Mouse (Mus musculus): ENCODE data around the gene Slc25a35. TPM values are rescaled to one million over a fixed set of nuclear protein-coding genes. Genes with fewer than 3 reads are reported as not detected.
"Not testable (repeated sequence)": the region's sequence is repeated elsewhere in the genome, so short reads cannot be mapped to it uniquely, and the experiment has no call there.

Gene Slc25a35
- polyA plus RNA-seq, 1 experiment, result not detected

DNA sequence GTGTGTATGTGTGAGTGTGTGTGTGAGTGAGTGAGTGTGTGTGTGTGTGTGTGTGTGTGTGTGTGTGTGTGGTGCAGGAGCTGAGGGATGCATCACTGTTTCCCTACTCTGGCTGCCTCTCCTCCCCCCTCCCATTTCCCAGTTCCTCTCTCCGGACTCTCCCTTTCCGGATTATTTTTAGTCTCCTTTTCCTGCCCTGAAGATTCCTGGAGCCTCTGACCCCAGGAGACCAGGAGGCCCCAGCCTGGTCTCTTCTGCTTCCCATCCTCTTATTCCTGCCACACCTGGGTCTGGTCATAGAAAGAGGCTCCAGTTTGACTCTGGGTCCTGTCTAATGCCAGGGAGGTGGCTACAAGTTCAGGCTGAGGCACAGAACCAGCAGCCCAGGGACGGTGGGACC, 11.8 kb upstream of the Slc25a35 start:
- no peak for TF ChIP-seq GATA1 (IDR thresholded peaks at IDR 0.05; ENCODE audit: low read length)
- TF ChIP-seq TAL1 (IDR thresholded peaks at IDR 0.05; ENCODE audit: low read length), result no peak
- H3K27me3 ChIP-seq (ENCODE audit: control insufficient read depth), result peaks cover 66% of the 10 kb centered on the region
- H3K4me3 ChIP-seq (replicated peaks), result no peak overlapping the region
- peaks cover 1% of the 10 kb centered on the region; the same call in 1 of the 2 replicates for H3K4me1 ChIP-seq (ENCODE audit: control insufficient read depth)
- H3K36me3 ChIP-seq (ENCODE audit: control insufficient read depth), result no peaks in the 10 kb centered on the region
- peaks cover 5% of the 10 kb centered on the region; the same call in 1 of the 2 replicates for H3K9me3 ChIP-seq (ENCODE audit: control insufficient read depth, low read length)

- Histone ChIP-seq H3K4me3 (replicated peaks) (no peak overlapping the region), H3K36me3 (ENCODE audit: control insufficient read depth) (no peaks in the 10 kb centered on the region), H3K9me3 (ENCODE audit: control insufficient read depth, low read length) (peaks cover 5% of the 10 kb centered on the region; the same call in 1 of the 2 replicates), H3K4me1 (ENCODE audit: control insufficient read depth) (peaks cover 1% of the 10 kb centered on the region; the same call in 1 of the 2 replicates), H3K27me3 (ENCODE audit: control insufficient read depth) (peaks cover 60% of the 10 kb centered on the region)
- TF ChIP-seq TAL1 (IDR thresholded peaks at IDR 0.05; ENCODE audit: low read length), result no peak
- TF ChIP-seq GATA1 (IDR thresholded peaks at IDR 0.05; ENCODE audit: low read length), result no peak
Observed at GRCm38 (mm10) chr11:68956697-68957096, 11.2 kb upstream of the Slc25a35 start.

GRCm38 (mm10) chr11:68957308-68957707, 10.6 kb upstream of the Slc25a35 start, which contains the start of gene Arhgef15:
Gene Arhgef15, minus strand, starts transcription at chr11:68957480.
- TF ChIP-seq GATA1 (IDR thresholded peaks at IDR 0.05; ENCODE audit: low read length) (no peak), TAL1 (IDR thresholded peaks at IDR 0.05; ENCODE audit: low read length) (no peak)
- Histone ChIP-seq H3K4me1 (ENCODE audit: control insufficient read depth) (peaks cover 1% of the 10 kb centered on the region), H3K27me3 (ENCODE audit: control insufficient read depth) (peaks cover 55% of the 10 kb centered on the region), H3K4me3 (replicated peaks) (no peak within 1 kb of the TSS), H3K9me3 (ENCODE audit: control insufficient read depth, low read length) (peaks cover 5% of the 10 kb centered on the region; the same call in 1 of the 2 replicates), H3K36me3 (ENCODE audit: control insufficient read depth) (no peaks in the 10 kb centered on the region)

DNA sequence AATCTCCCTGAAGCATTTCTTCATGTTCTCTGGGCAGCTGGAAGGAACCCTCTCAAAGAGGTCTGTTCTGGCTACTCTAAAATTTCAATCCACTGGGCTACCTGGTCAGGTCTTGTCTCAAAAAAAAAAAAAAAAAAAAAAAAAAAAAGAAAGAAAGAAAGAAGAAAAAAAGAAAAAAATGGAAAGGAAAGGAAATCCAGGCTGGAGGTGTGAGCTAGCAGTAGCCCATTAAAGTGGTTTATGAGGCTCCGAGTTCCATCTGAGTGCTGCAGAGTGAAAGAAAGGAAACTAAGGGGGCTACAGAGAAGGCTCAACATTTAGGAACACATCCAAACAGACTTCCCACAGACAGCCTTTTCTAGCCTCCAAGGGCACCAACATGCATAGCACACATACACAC, 10.0 kb upstream of the Slc25a35 start:
- H3K4me1 ChIP-seq (ENCODE audit: control insufficient read depth), result peaks cover 1% of the 10 kb centered on the region
- no peak for TF ChIP-seq TAL1 (IDR thresholded peaks at IDR 0.05; ENCODE audit: low read length)
- no peak for TF ChIP-seq GATA1 (IDR thresholded peaks at IDR 0.05; ENCODE audit: low read length)
- H3K4me3 ChIP-seq (replicated peaks), result no peak overlapping the region
- peaks cover 5% of the 10 kb centered on the region; the same call in 1 of the 2 replicates for H3K9me3 ChIP-seq (ENCODE audit: control insufficient read depth, low read length)
- H3K36me3 ChIP-seq (ENCODE audit: control insufficient read depth), result no peaks in the 10 kb centered on the region
- H3K27me3 ChIP-seq (ENCODE audit: control insufficient read depth), result peaks cover 51% of the 10 kb centered on the region

DNA sequence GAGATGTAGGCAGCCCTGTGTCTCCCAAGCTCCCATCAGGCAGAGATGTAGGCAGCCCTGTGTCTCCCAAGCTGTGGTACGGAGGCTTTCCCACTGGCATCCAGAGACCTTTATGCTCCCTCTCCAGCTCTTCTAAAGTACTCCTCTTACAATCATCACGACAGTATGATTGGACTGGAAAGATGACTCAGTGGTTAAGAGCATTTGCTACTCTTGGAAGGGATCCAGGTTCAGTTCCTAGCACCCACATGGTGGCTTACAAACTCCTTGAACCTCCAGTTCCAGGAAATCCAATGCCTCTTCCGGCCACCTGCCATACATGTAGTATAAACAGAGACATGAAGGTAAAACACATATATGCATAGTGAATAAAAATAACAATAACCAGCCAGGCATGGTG, 6.3 kb upstream of the Slc25a35 start:
- TF ChIP-seq TAL1 (IDR thresholded peaks at IDR 0.05; ENCODE audit: low read length) (no peak), GATA1 (IDR thresholded peaks at IDR 0.05; ENCODE audit: low read length) (no peak)
- no peak overlapping the region for H3K4me3 ChIP-seq (replicated peaks)
- H3K9me3 ChIP-seq (ENCODE audit: control insufficient read depth, low read length), result no peaks in the 10 kb centered on the region
- peaks cover 6% of the 10 kb centered on the region for H3K4me1 ChIP-seq (ENCODE audit: control insufficient read depth)
- peaks cover 14% of the 10 kb centered on the region for H3K27me3 ChIP-seq (ENCODE audit: control insufficient read depth)
- no peaks in the 10 kb centered on the region for H3K36me3 ChIP-seq (ENCODE audit: control insufficient read depth)

- H3K9me3 ChIP-seq (ENCODE audit: control insufficient read depth, low read length); H3K36me3 ChIP-seq (ENCODE audit: control insufficient read depth); H3K27me3 ChIP-seq (ENCODE audit: control insufficient read depth); H3K4me3 ChIP-seq (replicated peaks): not testable (repeated sequence)
- peaks cover 11% of the 10 kb centered on the region for H3K4me1 ChIP-seq (ENCODE audit: control insufficient read depth)
Observed at GRCm38 (mm10) chr11:68962159-68962558, 5.8 kb upstream of the Slc25a35 start.

- Histone ChIP-seq H3K9me3 (ENCODE audit: control insufficient read depth, low read length) (no peaks in the 10 kb centered on the region), H3K36me3 (ENCODE audit: control insufficient read depth) (no peaks in the 10 kb centered on the region), H3K27me3 (ENCODE audit: control insufficient read depth) (peaks cover under 1% of the 10 kb centered on the region; the same call in 1 of the 2 replicates), H3K4me3 (replicated peaks) (no peak overlapping the region), H3K4me1 (ENCODE audit: control insufficient read depth) (peaks cover 22% of the 10 kb centered on the region)
- TF ChIP-seq GATA1 (IDR thresholded peaks at IDR 0.05; ENCODE audit: low read length), result no peak
- no peak for TF ChIP-seq TAL1 (IDR thresholded peaks at IDR 0.05; ENCODE audit: low read length)
Observed at GRCm38 (mm10) chr11:68963405-68963804, 4.5 kb upstream of the Slc25a35 start.

- TF ChIP-seq GATA1 (IDR thresholded peaks at IDR 0.05; ENCODE audit: low read length) (no peak), TAL1 (IDR thresholded peaks at IDR 0.05; ENCODE audit: low read length) (no peak)
- no peaks in the 10 kb centered on the region for H3K9me3 ChIP-seq (ENCODE audit: control insufficient read depth, low read length)
Observed at GRCm38 (mm10) chr11:68965050-68965449, 2.9 kb upstream of the Slc25a35 start.

DNA sequence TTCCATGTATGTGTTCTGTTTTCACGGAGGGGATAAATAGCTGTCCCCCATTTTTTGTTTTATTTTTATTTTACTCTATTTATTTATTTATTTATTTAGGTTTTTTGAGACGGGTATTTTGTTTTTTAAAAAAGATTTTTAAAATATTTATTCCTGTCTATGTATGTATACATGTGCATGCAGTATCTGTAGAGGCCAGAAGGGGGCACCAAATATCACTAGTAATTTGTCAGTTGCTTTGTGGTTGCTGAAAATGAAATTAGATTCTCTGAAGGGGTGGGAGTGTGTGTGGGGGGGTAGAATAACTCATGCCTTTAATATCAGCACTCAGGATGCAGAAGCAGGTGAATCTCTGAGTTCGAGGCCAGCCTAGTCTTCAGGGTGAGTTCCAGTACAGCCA, 2.1 kb upstream of the Slc25a35 start:
- Histone ChIP-seq H3K36me3 (ENCODE audit: control insufficient read depth) (no peaks in the 10 kb centered on the region), H3K4me1 (ENCODE audit: control insufficient read depth) (peaks cover 31% of the 10 kb centered on the region), H3K9me3 (ENCODE audit: control insufficient read depth, low read length) (no peaks in the 10 kb centered on the region), H3K4me3 (replicated peaks) (no peak overlapping the region), H3K27me3 (ENCODE audit: control insufficient read depth) (no peaks in the 10 kb centered on the region)
- TF ChIP-seq TAL1 (IDR thresholded peaks at IDR 0.05; ENCODE audit: low read length) (no peak), GATA1 (IDR thresholded peaks at IDR 0.05; ENCODE audit: low read length) (no peak)

More at GRCm38 (mm10) chr11:68965050-68965449, 2.9 kb upstream of the Slc25a35 start:
- no peaks in the 10 kb centered on the region for H3K36me3 ChIP-seq (ENCODE audit: control insufficient read depth)
- no peaks in the 10 kb centered on the region for H3K27me3 ChIP-seq (ENCODE audit: control insufficient read depth)
- H3K4me3 ChIP-seq (replicated peaks), result no peak overlapping the region
- H3K4me1 ChIP-seq (ENCODE audit: control insufficient read depth), result peaks cover 30% of the 10 kb centered on the region

GRCm38 (mm10) chr11:68966554-68966953, 1.4 kb upstream of the Slc25a35 start:
- Histone ChIP-seq H3K4me1 (ENCODE audit: control insufficient read depth) (peaks cover 37% of the 10 kb centered on the region), H3K36me3 (ENCODE audit: control insufficient read depth) (no peaks in the 10 kb centered on the region), H3K27me3 (ENCODE audit: control insufficient read depth) (no peaks in the 10 kb centered on the region), H3K4me3 (replicated peaks) (no peak overlapping the region), H3K9me3 (ENCODE audit: control insufficient read depth, low read length) (no peaks in the 10 kb centered on the region)
- no peak for TF ChIP-seq TAL1 (IDR thresholded peaks at IDR 0.05; ENCODE audit: low read length)
- no peak for TF ChIP-seq GATA1 (IDR thresholded peaks at IDR 0.05; ENCODE audit: low read length)

Measured in erythroblast, embryonic 14.5 days (primary cell).